Mouse (Mus musculus) gastrocnemius, postnatal 25 days (tissue): ENCODE results near the gene Aatk. TPM values are rescaled to one million over a fixed set of nuclear protein-coding genes. Genes with fewer than 3 reads are reported as not detected.

Source experiments
- microRNA-seq, 2 experiments: library from miRNA; unstranded; fragments of <30 nt; microRNA quantifications; one replicate each; pipeline ENCODE4 v1.2.0; 2021; ENCODE audit warnings: borderline replicate concordance in 2 of 2
- total RNA-seq, 2 experiments: library from RNA; stranded (reverse); gene quantifications; 1 replicate in 1 of 2; 2 replicates in 1 of 2; pipeline ENCODE4 v1.2.3; 2021

The Aatk gene
- total RNA-seq, 2 experiments from 2014 or later: 4.8 to 4.9 TPM

Small RNA genes within 50 kb of the gene (microRNA-seq; reads per million reads assigned to microRNA genes)
- gene Gm25948 (0 reads per million in 2 experiments), gene Mir3065 (0 reads per million in 2 experiments), gene Mir338 (0 reads per million in 2 experiments)

Other genes starting within 250 kb of the Aatk start
- gene Chmp6, start 133.7 kb downstream of the Aatk start, total RNA-seq: 10 to 100 TPM; 25.6 to 28.2 TPM
- 1 to 10 TPM; 2.2 to 3.4 TPM for gene Baiap2, start 104.4 kb downstream of the Aatk start, total RNA-seq
- 1 to 10 TPM; 5.1 to 7.2 TPM for gene Cep131, start 39.7 kb upstream of the Aatk start, total RNA-seq
- gene Tepsin, start 51.6 kb upstream of the Aatk start, total RNA-seq: 1 to 10 TPM; 5.2 to 5.5 TPM
- gene Ndufaf8, start 51.8 kb upstream of the Aatk start, total RNA-seq: 10 to 100 TPM; 30.9 to 39.5 TPM
- 10 to 100 TPM; 43.8 to 57.6 TPM for gene Slc38a10, start 104.2 kb upstream of the Aatk start, total RNA-seq
- gene Bahcc1, start 185.8 kb upstream of the Aatk start, total RNA-seq: 1 to 10 TPM; 3.2 to 4.7 TPM